Mouse (Mus musculus): ENCODE data around the gene Jazf1. TPM values are rescaled to one million over a fixed set of nuclear protein-coding genes. Genes with fewer than 3 reads are reported as not detected.

The Jazf1 gene
- polyA plus RNA-seq, 1 experiment, result 8.9 TPM

GRCm38 (mm10) chr6:52954441-52954840 is 114.0 kb downstream of the Jazf1 start:
- Histone ChIP-seq H3K27ac (replicated peaks; ENCODE audit: low read depth, low read length) (no peak overlapping the region), H3K4me1 (ENCODE audit: control insufficient read depth, insufficient read depth, insufficient read length, low read length) (peaks cover 13% of the 10 kb centered on the region), H3K4me3 (ENCODE audit: insufficient read depth, low read depth, low read length) (no peak overlapping the region)

GRCm38 (mm10) chr6:52952526-52952900 is 115.9 kb downstream of the Jazf1 start:
- H3K4me3 ChIP-seq (ENCODE audit: insufficient read depth, low read depth, low read length), result no peak overlapping the region
- H3K4me1 ChIP-seq (ENCODE audit: control insufficient read depth, insufficient read depth, insufficient read length, low read length), result peaks cover 13% of the 10 kb centered on the region
- H3K27ac ChIP-seq (replicated peaks; ENCODE audit: low read depth, low read length), result no peak overlapping the region

- Histone ChIP-seq H3K4me3 (ENCODE audit: insufficient read depth, low read depth, low read length) (no peak overlapping the region), H3K27ac (replicated peaks; ENCODE audit: low read depth, low read length) (no peak overlapping the region), H3K4me1 (ENCODE audit: control insufficient read depth, insufficient read depth, insufficient read length, low read length) (peaks cover 13% of the 10 kb centered on the region)
Measured at GRCm38 (mm10) chr6:52951871-52952525, 116.4 kb downstream of the Jazf1 start.

GRCm38 (mm10) chr6:52950371-52950770 is 118.1 kb downstream of the Jazf1 start:
- Histone ChIP-seq H3K4me3 (ENCODE audit: insufficient read depth, low read depth, low read length) (no peak overlapping the region), H3K27ac (replicated peaks; ENCODE audit: low read depth, low read length) (no peak overlapping the region), H3K4me1 (ENCODE audit: control insufficient read depth, insufficient read depth, insufficient read length, low read length) (peaks cover 10% of the 10 kb centered on the region)

- H3K4me3 ChIP-seq (ENCODE audit: insufficient read depth, low read depth, low read length), result no peak overlapping the region
- no peaks in the 10 kb centered on the region for H3K4me1 ChIP-seq (ENCODE audit: control insufficient read depth, insufficient read depth, insufficient read length, low read length)
- no peak overlapping the region for H3K27ac ChIP-seq (replicated peaks; ENCODE audit: low read depth, low read length)
Measured at GRCm38 (mm10) chr6:52942534-52942933, 125.9 kb downstream of the Jazf1 start.

GRCm38 (mm10) chr6:52942101-52942500 is 126.3 kb downstream of the Jazf1 start:
- no peak overlapping the region for H3K4me3 ChIP-seq (ENCODE audit: insufficient read depth, low read depth, low read length)
- no peak overlapping the region for H3K27ac ChIP-seq (replicated peaks; ENCODE audit: low read depth, low read length)
- H3K4me1 ChIP-seq (ENCODE audit: control insufficient read depth, insufficient read depth, insufficient read length, low read length), result no peaks in the 10 kb centered on the region

- Histone ChIP-seq H3K4me1 (ENCODE audit: control insufficient read depth, insufficient read depth, insufficient read length, low read length) (no peaks in the 10 kb centered on the region), H3K4me3 (ENCODE audit: insufficient read depth, low read depth, low read length) (no peak overlapping the region), H3K27ac (replicated peaks; ENCODE audit: low read depth, low read length) (no peak overlapping the region)
Measured at GRCm38 (mm10) chr6:52937916-52938315, 130.5 kb downstream of the Jazf1 start.

- H3K27ac ChIP-seq (replicated peaks; ENCODE audit: low read depth, low read length), result no peak overlapping the region
- H3K4me3 ChIP-seq (ENCODE audit: insufficient read depth, low read depth, low read length), result no peak overlapping the region
- no peaks in the 10 kb centered on the region for H3K4me1 ChIP-seq (ENCODE audit: control insufficient read depth, insufficient read depth, insufficient read length, low read length)
Measured at GRCm38 (mm10) chr6:52936995-52937394, 131.4 kb downstream of the Jazf1 start.

GRCm38 (mm10) chr6:52934021-52934420 is 134.4 kb downstream of the Jazf1 start:
- no peak overlapping the region for H3K4me3 ChIP-seq (ENCODE audit: insufficient read depth, low read depth, low read length)
- H3K27ac ChIP-seq (replicated peaks; ENCODE audit: low read depth, low read length), result no peak overlapping the region
- H3K4me1 ChIP-seq (ENCODE audit: control insufficient read depth, insufficient read depth, insufficient read length, low read length), result no peaks in the 10 kb centered on the region

GRCm38 (mm10) chr6:52932603-52933178 is 135.7 kb downstream of the Jazf1 start:
- H3K4me1 ChIP-seq (ENCODE audit: control insufficient read depth, insufficient read depth, insufficient read length, low read length), result no peaks in the 10 kb centered on the region
- no peak overlapping the region for H3K27ac ChIP-seq (replicated peaks; ENCODE audit: low read depth, low read length)
- no peak overlapping the region for H3K4me3 ChIP-seq (ENCODE audit: insufficient read depth, low read depth, low read length)

GRCm38 (mm10) chr6:52929358-52929757 is 139.1 kb downstream of the Jazf1 start:
- Histone ChIP-seq H3K27ac (replicated peaks; ENCODE audit: low read depth, low read length) (no peak overlapping the region), H3K4me1 (ENCODE audit: control insufficient read depth, insufficient read depth, insufficient read length, low read length) (no peaks in the 10 kb centered on the region), H3K4me3 (ENCODE audit: insufficient read depth, low read depth, low read length) (no peak overlapping the region)

- no peaks in the 10 kb centered on the region for H3K4me1 ChIP-seq (ENCODE audit: control insufficient read depth, insufficient read depth, insufficient read length, low read length)
- H3K27ac ChIP-seq (replicated peaks; ENCODE audit: low read depth, low read length), result no peak overlapping the region
- no peak overlapping the region for H3K4me3 ChIP-seq (ENCODE audit: insufficient read depth, low read depth, low read length)
Measured at GRCm38 (mm10) chr6:52926947-52927346, 141.5 kb downstream of the Jazf1 start.

GRCm38 (mm10) chr6:52925458-52926042 is 142.9 kb downstream of the Jazf1 start:
- Histone ChIP-seq H3K4me3 (ENCODE audit: insufficient read depth, low read depth, low read length) (no peak overlapping the region), H3K4me1 (ENCODE audit: control insufficient read depth, insufficient read depth, insufficient read length, low read length) (no peaks in the 10 kb centered on the region)

GRCm38 (mm10) chr6:52921248-52921647 is 147.2 kb downstream of the Jazf1 start:
- Histone ChIP-seq H3K27ac (replicated peaks; ENCODE audit: low read depth, low read length) (no peak overlapping the region), H3K4me3 (ENCODE audit: insufficient read depth, low read depth, low read length) (no peak overlapping the region), H3K4me1 (ENCODE audit: control insufficient read depth, insufficient read depth, insufficient read length, low read length) (no peaks in the 10 kb centered on the region)

More at GRCm38 (mm10) chr6:52925458-52926042, 142.9 kb downstream of the Jazf1 start:
- H3K27ac ChIP-seq (replicated peaks; ENCODE audit: low read depth, low read length), result no peak overlapping the region

- Histone ChIP-seq H3K4me3 (ENCODE audit: insufficient read depth, low read depth, low read length) (no peak overlapping the region), H3K27ac (replicated peaks; ENCODE audit: low read depth, low read length) (no peak overlapping the region), H3K4me1 (ENCODE audit: control insufficient read depth, insufficient read depth, insufficient read length, low read length) (no peaks in the 10 kb centered on the region)
Measured at GRCm38 (mm10) chr6:52920719-52921118, 147.7 kb downstream of the Jazf1 start.

GRCm38 (mm10) chr6:52919442-52919841 is 149.0 kb downstream of the Jazf1 start:
- no peak overlapping the region for H3K4me3 ChIP-seq (ENCODE audit: insufficient read depth, low read depth, low read length)
- H3K4me1 ChIP-seq (ENCODE audit: control insufficient read depth, insufficient read depth, insufficient read length, low read length), result no peaks in the 10 kb centered on the region
- H3K27ac ChIP-seq (replicated peaks; ENCODE audit: low read depth, low read length), result no peak overlapping the region
